ENCODE assay signal across 9 mouse cellular contexts in genomic region chr4:155171961-155172533, GRCm38 (mm10). TPM values are rescaled to one million over a fixed set of nuclear protein-coding genes. Genes with fewer than 3 reads are reported as not detected.
DNase-seq lines count a peak whose midpoint lies in the region; ATAC-seq and TF ChIP-seq lines count a peak whose summit lies in the region.
"Had no signal": no experiment of that assay in that cellular context is flagged by ENCODE, and none has a peak within 500 bp of the region (broad histone marks: within the 10 kb centered on the region; RNA-seq: fewer than 3 reads in every experiment).

No protein-coding gene starts in this region.

- TF ChIP-seq POLR2A in lung, adult 2 months (IDR thresholded peaks at IDR 0.05; ENCODE audit: borderline replicate concordance, extremely low read depth, low read depth, low read length), result no peak

- H3K9ac ChIP-seq in hindbrain, embryonic 12.5 days, result peak overlapping the region; percentile 39; the same call in 1 of the 2 replicates
- H3K9ac ChIP-seq: liver, postnatal 0 days had no signal

- DNase-seq in frontal cortex, adult 2 months (ENCODE audit: extremely low spot score in 1 of 2, low spot score in 1 of 2), result peak; percentile 50 to 75
- no peak for DNase-seq in frontal cortex, postnatal 14 days (ENCODE audit: low spot score in 2 of 2)
- peak; percentile 57 for DNase-seq in lung, postnatal 10 days
- no peak for DNase-seq in lung, adult 2 months
- peak; percentile 68 to 76 for DNase-seq in right cerebral cortex, postnatal 10 days (ENCODE audit: low spot score in 2 of 2)
- no peak for DNase-seq in adipocyte (ENCODE audit: low spot score)
- no peak for DNase-seq in thymus, postnatal 4 days
- DNase-seq: liver, postnatal 0 days had no signal

- no peak overlapping the region for H3K4me3 ChIP-seq in lung, adult 2 months (replicated peaks; ENCODE audit: extremely low read depth, low read depth, low read length)
- H3K4me3 ChIP-seq in hindbrain, embryonic 12.5 days, result no peak overlapping the region

- no peak for TF ChIP-seq CTCF in lung, adult 2 months (IDR thresholded peaks at IDR 0.05; ENCODE audit: insufficient read depth, low read length)

- peaks cover 73% of the 10 kb centered on the region for H3K4me1 ChIP-seq in lung, adult 2 months (ENCODE audit: control insufficient read depth, insufficient read depth, low read length)
- H3K4me1 ChIP-seq in hindbrain, embryonic 12.5 days, result peaks cover 66% of the 10 kb centered on the region

- ATAC-seq in hindbrain, embryonic 12.5 days (ENCODE audit: low FRiP score), result no peak
- ATAC-seq: liver, postnatal 0 days had no signal

- H3K4me2 ChIP-seq in hindbrain, embryonic 12.5 days (replicated peaks), result no peak overlapping the region

- no peaks in the 10 kb centered on the region for H3K27me3 ChIP-seq in hindbrain, embryonic 12.5 days

- H3K9me3 ChIP-seq in hindbrain, embryonic 12.5 days (replicated peaks), result no peaks in the 10 kb centered on the region

- H3K27ac ChIP-seq in hindbrain, embryonic 12.5 days, result peak overlapping the region; percentile 98

- 54% methylated on average over 5 of the region's 5 CpGs for WGBS in lung, adult 2 months
- WGBS in hindbrain, embryonic 12.5 days, result 54% methylated on average over 5 of the region's 5 CpGs

- no peaks in the 10 kb centered on the region for H3K36me3 ChIP-seq in hindbrain, embryonic 12.5 days

RNA-seq across cellular contexts. Expression of gene Ski, which starts 50.3 kb away (rescaled TPM):
- 76.4 and 78.3 TPM in 2 replicates for polyA plus RNA-seq in frontal cortex, adult 2 months (2012; rRNA removed)
- 105 and 115 TPM in 2 replicates for polyA plus RNA-seq in lung, adult 2 months (2012; rRNA removed)
- 12.6 and 13.5 TPM in 2 replicates for polyA plus RNA-seq in hindbrain, embryonic 12.5 days (2016; fragmentation: Nextera tagmentation; extraction: Ambion mirVana)

Comparison
In these comparisons a context has a peak if more than half of its experiments do, and no peak if none do; other contexts are left out.
1. DNase-seq: peak in frontal cortex, adult 2 months (2 of 2), lung, postnatal 10 days (single experiment) and right cerebral cortex, postnatal 10 days (2 of 2); none in frontal cortex, postnatal 14 days (0 of 2), lung, adult 2 months (single experiment), adipocyte (single experiment) and thymus, postnatal 4 days (single experiment).